Mouse (Mus musculus) neutrophil, adult 65 days (primary cell): ENCODE results near the gene Brpf3. TPM values are rescaled to one million over a fixed set of nuclear protein-coding genes. Genes with fewer than 3 reads are reported as not detected.

ENCODE experiments used
- total RNA-seq: library from RNA; stranded (reverse); gene quantifications from 2 replicates; pipeline ENCODE4 v1.2.4, GENCODE M21; 2023

The Brpf3 gene
- 45.1 and 53.0 TPM in 2 replicates for total RNA-seq

DNA sequence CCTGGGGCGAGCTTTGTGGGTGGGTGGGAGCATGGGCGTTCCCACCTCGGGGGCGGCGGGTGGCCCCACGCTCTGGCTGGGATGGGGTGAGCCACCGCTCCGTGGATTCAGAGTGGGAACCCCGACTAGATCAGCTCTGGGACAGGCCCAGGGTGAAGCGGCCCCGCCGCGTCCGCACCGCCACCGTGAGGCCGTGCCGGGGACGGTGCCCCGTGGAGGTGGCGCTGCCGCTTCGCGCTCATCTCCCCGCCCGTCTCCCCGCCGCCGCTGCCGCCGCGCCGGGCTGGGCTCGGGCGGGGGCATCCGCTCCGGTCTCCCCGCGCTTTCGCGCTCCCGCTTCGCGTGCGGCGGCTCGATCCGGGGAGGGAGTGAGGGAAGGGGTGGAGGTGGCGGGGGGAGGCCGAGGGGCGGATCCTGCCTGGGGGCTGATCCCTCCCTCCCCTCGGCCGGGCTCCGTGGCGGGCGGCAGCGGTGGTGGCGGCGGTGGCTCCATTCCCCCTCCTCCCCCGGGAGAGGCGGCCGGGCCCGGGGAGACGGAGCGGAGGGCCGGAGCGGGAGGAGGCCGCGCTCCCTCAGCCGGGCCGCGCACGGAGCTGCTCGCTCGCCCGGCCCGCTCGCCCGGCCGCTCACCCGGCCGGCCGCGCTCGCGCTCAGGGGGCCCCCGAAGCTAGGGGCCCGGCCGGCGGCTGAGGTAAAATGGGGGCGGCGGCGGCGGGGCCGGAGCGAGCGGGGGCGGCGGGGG lies at the start of gene Brpf3:
Gene Brpf3 (plus strand): TSS at position 420 of the 742 bp plus-strand sequence.

GRCm38 (mm10) chr17:28769121-28769874 lies 31.6 kb upstream of the Brpf3 start, which contains the start of gene Mapk13:
Mapk13 (plus strand) TSS chr17:28769297.

GRCm38 (mm10) chr17:28858205-28858604 lies 57.3 kb downstream of the Brpf3 start, which contains the start of gene Pnpla1:
Pnpla1 (plus strand) TSS chr17:28858411.

Other genes with a start within 250 kb of the Brpf3 start
- gene Clps, start 240.3 kb upstream of the Brpf3 start, total RNA-seq, result not detected in 2 replicates
- not detected in 2 replicates for gene Lhfpl5, start 225.4 kb upstream of the Brpf3 start, total RNA-seq
- 45.7 and 51.2 TPM in 2 replicates for gene Srpk1, start 178.4 kb upstream of the Brpf3 start, total RNA-seq
- gene Slc26a8, start 110.9 kb upstream of the Brpf3 start, total RNA-seq, result 1.9 and 5.3 TPM in 2 replicates
- gene Mapk14, start 109.8 kb upstream of the Brpf3 start, total RNA-seq, result 209 and 318 TPM in 2 replicates
- gene AC170998.1, start 75.0 kb upstream of the Brpf3 start, total RNA-seq, result 9.2 and 11.5 TPM in 2 replicates
- gene Mapk13, start 31.8 kb upstream of the Brpf3 start, total RNA-seq, result 190 and 258 TPM in 2 replicates
- 7.0 and 7.3 TPM in 2 replicates for gene Pnpla1, start 57.3 kb downstream of the Brpf3 start, total RNA-seq
- gene 4930539E08Rik, start 114.2 kb downstream of the Brpf3 start, total RNA-seq, result 0.13 TPM in 1 of 2 replicates, not detected in the other
- gene Pxt1, start 142.8 kb downstream of the Brpf3 start, total RNA-seq, result 2.0 and 3.8 TPM in 2 replicates
- gene Kctd20, start 150.9 kb downstream of the Brpf3 start, total RNA-seq, result 207 and 280 TPM in 2 replicates
- gene Stk38, start 206.9 kb downstream of the Brpf3 start, total RNA-seq, result 223 and 318 TPM in 2 replicates
- gene Srsf3, start 231.5 kb downstream of the Brpf3 start, total RNA-seq, result 314 and 370 TPM in 2 replicates